Mouse (Mus musculus): Measurements from ENCODE around the gene Fam183b.
"Not testable (repeated sequence)": the region's sequence is repeated elsewhere in the genome, so short reads cannot be mapped to it uniquely, and the experiment has no call there.

The Fam183b gene

DNA sequence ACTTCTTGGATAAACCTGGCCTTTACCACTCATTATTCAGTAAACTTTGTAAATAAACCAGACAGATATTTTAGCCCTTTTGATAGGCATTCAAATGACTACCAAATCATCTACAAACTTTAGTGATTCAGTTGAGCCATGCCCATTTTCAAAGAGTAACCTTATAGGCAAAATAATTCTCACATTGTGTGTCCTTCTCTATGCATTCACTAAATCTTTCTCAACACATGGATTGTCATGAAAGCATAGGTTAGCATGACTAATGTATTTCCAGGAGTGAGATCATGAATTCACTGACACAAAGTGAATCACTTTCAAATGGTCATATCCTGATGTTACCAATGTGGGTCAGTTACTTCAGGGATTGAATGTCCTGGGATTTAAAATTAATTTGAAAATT lies 28.9 kb downstream of the Fam183b start, which contains the start of gene Olfr315:
Gene Olfr315, plus strand, starts transcription at position 301 of the 400 bp plus-strand sequence.
- no peak for DNase-seq (ENCODE audit: low spot score)

DNA sequence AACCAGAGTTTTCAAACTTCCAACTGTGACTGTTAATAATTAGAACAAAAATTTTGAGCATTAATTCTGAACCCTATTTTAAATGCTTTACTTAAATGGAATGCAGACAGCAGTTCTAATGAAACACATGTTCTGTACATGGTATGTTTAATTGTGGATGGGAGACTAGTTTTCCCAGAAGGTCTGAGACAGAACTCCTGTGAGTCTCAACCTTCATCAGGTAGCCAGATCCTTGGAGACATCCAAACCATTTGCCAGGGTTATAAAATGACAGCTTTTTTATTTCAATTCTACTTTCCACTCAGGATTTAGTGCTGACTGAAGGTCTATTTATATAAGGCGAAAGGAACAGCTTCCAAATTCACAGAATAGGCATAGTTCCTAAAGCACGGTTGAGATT lies 49.3 kb downstream of the Fam183b start, which contains the start of gene Olfr316:
Gene Olfr316, plus strand, starts transcription at position 301 of the 400 bp plus-strand sequence.
- no peak for DNase-seq (ENCODE audit: low spot score)

DNA sequence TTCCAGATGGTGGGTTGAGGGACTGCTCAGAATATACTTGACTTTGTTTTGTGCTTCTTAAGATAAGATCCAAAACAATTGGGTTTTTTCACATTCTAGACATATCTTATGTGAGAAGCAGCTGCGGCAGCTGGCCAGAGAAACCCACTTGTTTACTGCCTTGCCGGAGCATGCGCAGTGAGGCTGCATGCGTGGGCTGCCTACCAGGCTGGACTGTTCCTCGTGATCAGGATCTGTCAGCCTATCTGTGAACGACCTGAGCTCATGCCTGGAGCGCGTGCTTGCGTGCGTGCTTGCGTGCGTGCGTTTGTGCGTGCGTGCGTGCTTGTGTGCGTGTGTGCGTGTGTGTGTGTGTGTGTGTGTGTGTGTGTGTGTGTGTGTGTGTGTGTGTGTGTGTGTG lies 50.7 kb downstream of the Fam183b start:
- DNase-seq (ENCODE audit: low spot score), result not testable (repeated sequence)

Data from T-cell, adult 2 months (primary cell).